Mouse (Mus musculus) neural tube, embryonic 15.5 days (tissue): Measurements from ENCODE around the gene Sparc. TPM values are rescaled to one million over a fixed set of nuclear protein-coding genes. Genes with fewer than 3 reads are reported as not detected.
A peak's percentile ranks its signal among the peaks of the same experiment; 100 is the strongest.

Experiments
- ATAC-seq: fragments of 200-750 bp; cut with Nextera tagmentation; 2 replicates; pipeline ENCODE4 v1.8.0; 2017; ENCODE audit warnings: mild to moderate bottlenecking, moderate TSS enrichment, moderate library complexity; ENCODE audit not compliant: low FRiP score
- H3K27ac ChIP-seq: fragments of 300-500 bp; sonication (generic); replicated peaks from 2 replicates; pipeline ENCODE4 v1.5.1; 2015; ENCODE audit warnings: mild to moderate bottlenecking, inconsistent platforms
- H3K27me3 ChIP-seq: fragments of 300-500 bp; sonication (generic); replicated peaks from 2 replicates; pipeline ENCODE4 v1.6.1; 2015; ENCODE audit warnings: inconsistent platforms
- H3K36me3 ChIP-seq: fragments of 300-500 bp; sonication (generic); 2 replicates; pipeline ENCODE4 v1.6.1; 2015; ENCODE audit warnings: inconsistent platforms
- H3K4me1 ChIP-seq: fragments of 300-500 bp; sonication (generic); 2 replicates; pipeline ENCODE4 v1.6.1; 2015; ENCODE audit warnings: inconsistent platforms
- H3K4me2 ChIP-seq: fragments of 300-500 bp; sonication (generic); 2 replicates; pipeline ENCODE4 v1.6.1; 2015; ENCODE audit warnings: inconsistent platforms, mild to moderate bottlenecking, moderate library complexity
- H3K4me3 ChIP-seq: fragments of 300-500 bp; sonication (generic); replicated peaks from 2 replicates; pipeline ENCODE4 v1.5.1; 2015; ENCODE audit warnings: mild to moderate bottlenecking, inconsistent platforms
- H3K9ac ChIP-seq: fragments of 300-500 bp; sonication (generic); replicated peaks from 2 replicates; pipeline ENCODE4 v1.6.1; 2015; ENCODE audit warnings: mild to moderate bottlenecking, inconsistent platforms
- H3K9me3 ChIP-seq: fragments of 300-500 bp; sonication (generic); replicated peaks from 2 replicates; pipeline ENCODE4 v1.6.1; 2016; ENCODE audit warnings: inconsistent platforms
- WGBS: fragments of 180-500 bp; shearing (Covaris S2); methylation state at CpG from one replicate; pipeline ENCODE4 v1.1.7; 2015; ENCODE audit warnings: mixed read lengths; 5-methylcytosine and 5-hydroxymethylcytosine counted together
- polyA plus RNA-seq: library from polyadenylated mRNA; unstranded; fragments of >200 nt; fragmentation: Nextera tagmentation; extraction: Ambion mirVana; gene quantifications from 2 replicates; pipeline ENCODE4 v1.2.1, GENCODE M21; 2015

Sparc gene
- polyA plus RNA-seq: 747 and 833 TPM in 2 replicates

- WGBS: 96% methylated on average over 1 of the region's 1 CpGs
- Histone ChIP-seq H3K4me2 (no peak within 1 kb of the TSS), H3K9ac (no peak within 1 kb of the TSS), H3K36me3 (no peaks in the 10 kb centered on the region), H3K4me3 (no peak within 1 kb of the TSS), H3K4me1 (peaks cover 41% of the 10 kb centered on the region), H3K27ac (peak within 1 kb of the TSS; percentile 51; the same call in 1 of the 2 replicates), H3K27me3 (no peaks in the 10 kb centered on the region), H3K9me3 (no peaks in the 10 kb centered on the region)
- no peak for ATAC-seq
These were observed at the start of gene Sparc for GRCm38 (mm10) chr11:55422978-55423377. Gene Sparc (minus strand): TSS chr11:55423183.

GRCm38 (mm10) chr11:55471467-55471866, 48.5 kb upstream of the Sparc start:
- Histone ChIP-seq H3K9me3 (no peaks in the 10 kb centered on the region), H3K36me3 (peaks cover 6% of the 10 kb centered on the region; the same call in 1 of the 2 replicates), H3K4me1 (peaks cover 43% of the 10 kb centered on the region), H3K9ac (no peak overlapping the region), H3K27me3 (no peaks in the 10 kb centered on the region), H3K4me2 (peak overlapping the region; percentile 83), H3K4me3 (peak overlapping the region; percentile 96), H3K27ac (no peak overlapping the region)
- ATAC-seq: no peak
- WGBS: 94% methylated on average over 7 of the region's 7 CpGs

GRCm38 (mm10) chr11:55470761-55471160, 47.8 kb upstream of the Sparc start:
- H3K27me3 ChIP-seq: no peaks in the 10 kb centered on the region
- WGBS: 57% methylated on average over 8 of the region's 8 CpGs
- H3K9ac ChIP-seq: peak overlapping the region; percentile 97
- no peak overlapping the region for H3K27ac ChIP-seq
- peaks cover 6% of the 10 kb centered on the region; the same call in 1 of the 2 replicates for H3K36me3 ChIP-seq
- H3K4me3 ChIP-seq: peak overlapping the region; percentile 96
- peak overlapping the region; percentile 83 for H3K4me2 ChIP-seq
- H3K4me1 ChIP-seq: peaks cover 40% of the 10 kb centered on the region
- no peak for ATAC-seq
- no peaks in the 10 kb centered on the region for H3K9me3 ChIP-seq

GRCm38 (mm10) chr11:55469923-55470691, 47.1 kb upstream of the Sparc start:
- H3K4me1 ChIP-seq: peaks cover 39% of the 10 kb centered on the region
- H3K9ac ChIP-seq: peak overlapping the region; percentile 97
- H3K9me3 ChIP-seq: no peaks in the 10 kb centered on the region
- peak overlapping the region; percentile 83 for H3K4me2 ChIP-seq
- peak overlapping the region; percentile 96 for H3K4me3 ChIP-seq
- H3K27ac ChIP-seq: peak overlapping the region; percentile 93
- ATAC-seq: peak; percentile 55
- H3K36me3 ChIP-seq: peaks cover 6% of the 10 kb centered on the region; the same call in 1 of the 2 replicates
- 1% methylated on average over 46 of the region's 46 CpGs for WGBS
- H3K27me3 ChIP-seq: no peaks in the 10 kb centered on the region

GRCm38 (mm10) chr11:55469048-55469843, 46.3 kb upstream of the Sparc start, which contains the start of gene G3bp1:
Gene G3bp1 (plus strand): TSS chr11:55469685.
- peak; percentile 97 for ATAC-seq
- peak within 1 kb of the TSS; percentile 97 for H3K9ac ChIP-seq
- under 1% methylated on average over 55 of the region's 57 CpGs for WGBS
- peaks cover 39% of the 10 kb centered on the region for H3K4me1 ChIP-seq
- H3K27ac ChIP-seq: peak within 1 kb of the TSS; percentile 93
- H3K4me3 ChIP-seq: peak within 1 kb of the TSS; percentile 96
- no peaks in the 10 kb centered on the region for H3K9me3 ChIP-seq
- no peaks in the 10 kb centered on the region for H3K27me3 ChIP-seq
- peak within 1 kb of the TSS; percentile 88 for H3K4me2 ChIP-seq
- peaks cover 1% of the 10 kb centered on the region; the same call in 1 of the 2 replicates for H3K36me3 ChIP-seq

- peak overlapping the region; percentile 88 for H3K4me2 ChIP-seq
- 2% methylated on average over 17 of the region's 17 CpGs for WGBS
- ATAC-seq: 0 out of 2 replicates have a peak, but pooled peaks have one; percentile 5
- peaks cover 35% of the 10 kb centered on the region for H3K4me1 ChIP-seq
- no peaks in the 10 kb centered on the region for H3K36me3 ChIP-seq
- H3K4me3 ChIP-seq: peak overlapping the region; percentile 51
- no peaks in the 10 kb centered on the region for H3K9me3 ChIP-seq
- peak overlapping the region; percentile 91 for H3K27ac ChIP-seq
- no peaks in the 10 kb centered on the region for H3K27me3 ChIP-seq
- peak overlapping the region; percentile 58 for H3K9ac ChIP-seq
These were observed 45.6 kb upstream of the Sparc start for GRCm38 (mm10) chr11:55468611-55469047.

- Histone ChIP-seq H3K9me3 (no peaks in the 10 kb centered on the region), H3K4me2 (peak overlapping the region; percentile 88), H3K4me3 (peak overlapping the region; percentile 51), H3K4me1 (peaks cover 29% of the 10 kb centered on the region), H3K27me3 (no peaks in the 10 kb centered on the region), H3K36me3 (no peaks in the 10 kb centered on the region), H3K27ac (peak overlapping the region; percentile 91), H3K9ac (peak overlapping the region; percentile 58)
- 82% methylated on average over 10 of the region's 10 CpGs for WGBS
- ATAC-seq: no peak
These were observed 45.0 kb upstream of the Sparc start for GRCm38 (mm10) chr11:55468012-55468411.

- Histone ChIP-seq H3K4me3 (no peak overlapping the region), H3K27ac (no peak overlapping the region), H3K9me3 (no peaks in the 10 kb centered on the region), H3K4me1 (peaks cover 19% of the 10 kb centered on the region), H3K4me2 (no peak overlapping the region), H3K36me3 (no peaks in the 10 kb centered on the region), H3K9ac (no peak overlapping the region), H3K27me3 (no peaks in the 10 kb centered on the region)
- ATAC-seq: no peak
- WGBS: 88% methylated on average over 3 of the region's 3 CpGs
These were observed 42.2 kb upstream of the Sparc start for GRCm38 (mm10) chr11:55465177-55465576.

GRCm38 (mm10) chr11:55464707-55465106, 41.7 kb upstream of the Sparc start:
- Histone ChIP-seq H3K4me2 (no peak overlapping the region), H3K9me3 (no peaks in the 10 kb centered on the region), H3K36me3 (no peaks in the 10 kb centered on the region), H3K9ac (no peak overlapping the region), H3K4me3 (no peak overlapping the region), H3K27me3 (no peaks in the 10 kb centered on the region), H3K27ac (no peak overlapping the region), H3K4me1 (peaks cover 23% of the 10 kb centered on the region)
- ATAC-seq: no peak
- 88% methylated on average over 10 of the region's 10 CpGs for WGBS

- no peak overlapping the region for H3K4me2 ChIP-seq
- no peaks in the 10 kb centered on the region for H3K9me3 ChIP-seq
- no peak for ATAC-seq
- H3K36me3 ChIP-seq: no peaks in the 10 kb centered on the region
- H3K27ac ChIP-seq: no peak overlapping the region
- no peaks in the 10 kb centered on the region for H3K27me3 ChIP-seq
- WGBS: 97% methylated on average over 9 of the region's 9 CpGs
- no peak overlapping the region for H3K9ac ChIP-seq
- H3K4me3 ChIP-seq: no peak overlapping the region
- H3K4me1 ChIP-seq: peaks cover 21% of the 10 kb centered on the region
These were observed 39.2 kb upstream of the Sparc start for GRCm38 (mm10) chr11:55462149-55462548.

- H3K36me3 ChIP-seq: no peaks in the 10 kb centered on the region
- no peaks in the 10 kb centered on the region for H3K27me3 ChIP-seq
- H3K27ac ChIP-seq: peak within 1 kb of the TSS; percentile 68
- WGBS: under 1% methylated on average over 36 of the region's 36 CpGs
- H3K4me3 ChIP-seq: peak within 1 kb of the TSS; percentile 70
- no peaks in the 10 kb centered on the region for H3K9me3 ChIP-seq
- peak; percentile 96 for ATAC-seq
- peak within 1 kb of the TSS; percentile 71 for H3K9ac ChIP-seq
- peak within 1 kb of the TSS; percentile 85 for H3K4me2 ChIP-seq
- H3K4me1 ChIP-seq: peaks cover 23% of the 10 kb centered on the region
These were observed 38.1 kb upstream of the Sparc start, which contains the start of gene Atox1 for GRCm38 (mm10) chr11:55461019-55461645. Gene Atox1 (minus strand): TSS chr11:55461239.
